Mouse (Mus musculus): ENCODE measurements at regions not wholly inside any gene's neighbourhood (a gene's known extent, or its start where the extent isn't known, plus 50 kb on each side); places are given as distances from the start of the nearest gene placed in this dataset.

GRCm38 (mm10) chr8:6357866-6358265 lies 1252.7 kb upstream of the Slc10a2 start:
- TF ChIP-seq EP300 (optimal IDR thresholded peaks at IDR 0.05) (no peak), CTCF (IDR thresholded peaks at IDR 0.05; ENCODE audit: low read depth) (no peak)
